Mouse (Mus musculus) liver, embryonic 14.5 days (tissue): ENCODE results near the gene Gpr150. TPM values are rescaled to one million over a fixed set of nuclear protein-coding genes. Genes with fewer than 3 reads are reported as not detected.

ENCODE experiments used
- ATAC-seq: fragments of 200-750 bp; cut with Nextera tagmentation; 2 replicates; pipeline ENCODE4 v1.8.0; 2017; ENCODE audit warnings: moderate number of reproducible peaks, mild to moderate bottlenecking, moderate library complexity; ENCODE audit not compliant: insufficient read depth
- DNase-seq, 3 experiments: peaks; one replicate each; pipeline ENCODE4 v3.0.0-alpha.2; 2012 to 2013; ENCODE audit warnings: low read depth in 3 of 3, low spot score in 3 of 3
- H3K27ac ChIP-seq: fragments of 300-500 bp; sonication (generic); 2 replicates; pipeline ENCODE4 v1.5.1; 2014; ENCODE audit warnings: moderate library complexity, mild to moderate bottlenecking, control low read depth, inconsistent platforms
- H3K27me3 ChIP-seq: fragments of 300-500 bp; sonication (generic); 2 replicates; pipeline ENCODE4 v1.6.1; 2014; ENCODE audit warnings: mild to moderate bottlenecking, low read length, moderate library complexity; ENCODE audit not compliant: control insufficient read depth, insufficient read depth
- H3K36me3 ChIP-seq: fragments of 300-500 bp; sonication (generic); replicated peaks from 2 replicates; pipeline ENCODE4 v1.6.1; 2014; ENCODE audit warnings: low read depth; ENCODE audit not compliant: control insufficient read depth, insufficient read depth
- H3K4me1 ChIP-seq, 2 experiments: fragments of 200-500 bp in 1 of 2; fragments of 300-500 bp in 1 of 2; sonication (generic) in 1 of 2; replicated peaks; 2 replicates each; pipeline ENCODE4 v1.6.1; 2012 to 2014; ENCODE audit warnings: antibody characterized with exemption in 1 of 2, inconsistent platforms in 1 of 2, low read length in 1 of 2; ENCODE audit not compliant: control insufficient read depth in 2 of 2, insufficient read depth in 2 of 2
- H3K4me2 ChIP-seq: fragments of 300-500 bp; sonication (generic); 2 replicates; pipeline ENCODE4 v1.6.1; 2014; ENCODE audit warnings: low read depth, mild to moderate bottlenecking, control low read depth, moderate library complexity
- H3K4me3 ChIP-seq, 2 experiments: fragments of 200-500 bp in 1 of 2; fragments of 300-500 bp in 1 of 2; sonication (generic) in 1 of 2; 2 replicates each; pipeline ENCODE4 v1.5.1; 2012 to 2014; ENCODE audit warnings: low read depth in 2 of 2, low read length in 2 of 2, mild to moderate bottlenecking in 2 of 2, control low read depth in 1 of 2, inconsistent platforms in 1 of 2, moderate library complexity in 1 of 2; ENCODE audit not compliant: insufficient read depth in 1 of 2
- H3K9ac ChIP-seq: fragments of 300-500 bp; sonication (generic); replicated peaks from 2 replicates; pipeline ENCODE4 v1.6.1; 2014; ENCODE audit warnings: mild to moderate bottlenecking, control low read depth, moderate library complexity
- H3K9me3 ChIP-seq: fragments of 300-500 bp; sonication (generic); 2 replicates; pipeline ENCODE4 v1.6.1; 2016; ENCODE audit warnings: low read length, mixed read lengths; ENCODE audit not compliant: control insufficient read depth
- CTCF ChIP-seq: IDR thresholded peaks from 2 replicates; pipeline ENCODE4 v1.5.1; 2016; ENCODE audit warnings: antibody characterized with exemption, low read depth, control low read depth
- EP300 ChIP-seq: IDR thresholded peaks from 2 replicates; pipeline ENCODE4 v1.6.1; 2016; ENCODE audit warnings: antibody characterized with exemption, low read depth
- WGBS: fragments of 180-500 bp; shearing (Covaris S2); extraction: QIAGEN DNeasy Blood & Tissue Kit; methylation state at CpG from one replicate; pipeline ENCODE4 v1.1.7; 2014; ENCODE audit not compliant: insufficient replicate concordance; 5-methylcytosine and 5-hydroxymethylcytosine counted together
- polyA plus RNA-seq, 2 experiments: library from polyadenylated mRNA; depleted of rRNA in 1 of 2; stranded (reverse) in 1 of 2; unstranded in 1 of 2; fragments of >200 nt; fragmentation: Nextera tagmentation in 1 of 2; extraction: Ambion mirVana in 1 of 2; gene quantifications; 2 replicates each; pipeline versions ENCODE4 v1.2.1 to v1.2.3; 2012 to 2014

Gene Gpr150
- polyA plus RNA-seq, 2 experiments, result 1.7 to 2.0 TPM

DNA sequence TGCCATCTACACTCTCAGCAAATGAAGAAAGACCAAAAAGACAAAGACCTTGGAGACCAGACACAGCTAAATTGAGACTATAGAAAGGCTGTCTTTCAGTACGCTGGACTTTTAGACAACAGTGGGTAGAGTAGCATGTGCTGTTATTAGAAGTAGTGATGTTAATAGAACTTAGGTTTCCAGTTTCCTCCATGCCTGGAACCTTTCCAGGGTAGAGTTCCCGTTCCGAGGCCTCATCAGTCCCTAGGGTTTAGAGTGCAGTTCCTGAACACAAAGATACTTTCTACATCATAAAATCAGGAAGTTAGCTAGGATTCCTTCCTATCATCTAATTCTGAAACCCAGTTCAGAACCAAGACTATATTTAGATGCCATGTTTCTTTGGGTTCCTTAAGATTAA is 32.2 kb downstream of the Gpr150 start:
- Histone ChIP-seq H3K27ac (no peak overlapping the region), H3K4me2 (no peak overlapping the region), H3K4me1 (no peaks in the 10 kb centered on the region; a peak in 1 of 4 replicates), H3K27me3 (no peaks in the 10 kb centered on the region; the same call in 1 of the 2 replicates), H3K36me3 (no peaks in the 10 kb centered on the region), H3K9me3 (no peaks in the 10 kb centered on the region), H3K9ac (no peak overlapping the region), H3K4me3 (no peak overlapping the region)
- TF ChIP-seq EP300 (no peak), CTCF (no peak)
- 76% methylated on average over 3 of the region's 3 CpGs for WGBS
- ATAC-seq (no peak), DNase-seq (no peak)

- no peak for TF ChIP-seq CTCF
- no peak for TF ChIP-seq EP300
- WGBS, result 78% methylated on average over 2 of the region's 2 CpGs
- ATAC-seq, result no peak
Measured at GRCm38 (mm10) chr13:76021782-76022181, 35.0 kb downstream of the Gpr150 start.

DNA sequence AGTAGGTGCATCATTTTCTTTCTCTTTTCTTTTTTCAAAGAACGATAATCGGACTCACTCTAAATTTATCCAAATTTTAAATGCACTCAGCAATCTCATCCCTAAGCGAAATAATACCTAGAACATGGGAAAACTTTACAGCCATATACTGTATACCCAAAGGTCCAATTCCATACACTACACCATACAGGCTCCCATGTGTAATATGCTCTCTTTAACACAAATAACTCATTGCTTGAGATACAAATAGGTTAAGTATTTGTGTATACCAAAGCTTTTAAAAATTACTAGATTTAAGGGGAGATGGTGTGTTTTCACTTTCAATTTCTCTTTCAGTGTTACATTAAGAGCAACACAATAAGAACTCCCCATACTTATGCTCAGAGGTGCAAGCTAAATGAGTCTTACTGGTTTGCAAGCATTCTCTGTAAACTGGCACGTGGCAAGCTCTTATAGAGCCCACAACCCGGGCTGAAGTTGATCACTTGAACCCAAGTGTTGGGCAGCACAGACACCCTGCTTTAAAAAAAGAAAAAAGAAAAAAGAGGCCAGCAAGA is 37.9 kb downstream of the Gpr150 start:
- 33% methylated on average over 5 of the region's 5 CpGs for WGBS
- DNase-seq (no peak), ATAC-seq (peak; percentile 17; the same call in 1 of the 2 replicates)
- H3K4me1 ChIP-seq, result peaks cover 2 to 4% of the 10 kb centered on the region in 2 experiments
- no peaks in the 10 kb centered on the region; the same call in 1 of the 2 replicates for H3K27me3 ChIP-seq
- H3K4me3 ChIP-seq, result peak overlapping the region; percentile 70 to 82
- TF ChIP-seq EP300 (no peak), CTCF (no peak)
- H3K9ac ChIP-seq, result peak overlapping the region; percentile 77
- no peaks in the 10 kb centered on the region for H3K9me3 ChIP-seq
- H3K36me3 ChIP-seq, result no peaks in the 10 kb centered on the region; the same call in 1 of the 2 replicates
- H3K27ac ChIP-seq, result no peak overlapping the region; the same call in 1 of the 2 replicates
- peak overlapping the region; percentile 84 for H3K4me2 ChIP-seq

More at GRCm38 (mm10) chr13:76021782-76022181, 35.0 kb downstream of the Gpr150 start:
- no peak overlapping the region for H3K4me2 ChIP-seq
- no peaks in the 10 kb centered on the region for H3K9me3 ChIP-seq
- no peaks in the 10 kb centered on the region for H3K36me3 ChIP-seq
- H3K4me3 ChIP-seq, result no peak overlapping the region
- H3K4me1 ChIP-seq, result peaks cover 0 to 3% of the 10 kb centered on the region in 2 experiments; a peak in 2 of 4 replicates
- no peaks in the 10 kb centered on the region; the same call in 1 of the 2 replicates for H3K27me3 ChIP-seq
- no peak for DNase-seq
- H3K27ac ChIP-seq, result no peak overlapping the region
- no peak overlapping the region for H3K9ac ChIP-seq

DNA sequence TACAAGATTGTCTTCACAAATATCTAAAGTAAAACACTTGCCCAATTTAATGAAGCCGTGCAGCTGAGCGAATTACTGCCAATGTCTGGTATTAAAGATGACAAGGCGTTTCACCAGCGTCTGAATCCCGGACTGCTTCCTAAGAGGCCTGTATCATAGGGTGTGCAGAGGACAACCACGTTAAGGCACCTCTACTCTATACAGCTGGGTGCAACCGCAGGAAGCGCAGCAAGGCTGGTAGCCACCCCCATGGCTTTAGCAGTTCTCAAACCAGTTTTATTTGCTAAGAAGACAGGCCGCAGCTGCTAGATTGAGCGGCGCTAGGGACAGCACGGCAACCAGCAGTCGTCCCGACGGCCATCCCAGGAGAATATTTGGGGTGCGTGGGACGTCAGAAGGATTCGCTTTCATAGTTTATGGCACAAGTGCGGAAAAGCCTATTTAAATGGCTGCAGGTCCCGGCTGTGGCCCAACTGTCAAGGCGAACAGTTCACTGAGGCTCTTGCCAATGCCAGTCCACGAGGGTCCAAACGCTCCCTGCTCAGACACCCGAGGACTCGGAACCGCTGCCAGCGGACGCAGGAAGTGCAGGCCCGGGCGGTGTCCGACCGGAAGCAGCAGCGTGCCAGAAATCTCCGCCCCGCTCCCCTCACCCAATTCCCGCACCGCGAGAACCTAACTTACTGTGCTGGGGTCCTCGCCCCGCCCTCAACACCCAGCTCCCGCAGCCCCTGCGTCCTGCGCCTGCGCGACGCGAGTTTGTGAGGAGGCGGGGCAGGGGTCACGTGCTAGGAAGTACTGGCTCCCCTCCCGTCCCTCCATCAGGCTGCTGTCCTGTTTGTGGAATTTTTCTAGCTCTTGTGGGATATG is 38.6 kb downstream of the Gpr150 start, which contains the start of gene Rfesd:
Gene Rfesd (minus strand): TSS at position 746 of the 870 bp plus-strand sequence.
- peak within 1 kb of the TSS; percentile 84 for H3K4me2 ChIP-seq
- DNase-seq, result peak; percentile 89 to 92 (median 91)
- no peaks in the 10 kb centered on the region for H3K9me3 ChIP-seq
- H3K27me3 ChIP-seq, result no peaks in the 10 kb centered on the region; the same call in 1 of the 2 replicates
- H3K4me3 ChIP-seq, result peak within 1 kb of the TSS; percentile 70 to 82
- WGBS, result under 1% methylated on average over 50 of the region's 50 CpGs
- no peaks in the 10 kb centered on the region; the same call in 1 of the 2 replicates for H3K36me3 ChIP-seq
- TF ChIP-seq EP300 (0 out of 2 replicates have a peak, but pooled peaks have one; percentile 15), CTCF (no peak)
- H3K9ac ChIP-seq, result peak within 1 kb of the TSS; percentile 77
- ATAC-seq, result peak; percentile 87
- peak within 1 kb of the TSS; percentile 86 for H3K27ac ChIP-seq
- peaks cover 6 to 9% of the 10 kb centered on the region in 2 experiments for H3K4me1 ChIP-seq
